Mouse (Mus musculus) liver, adult 2 months (tissue): ENCODE measurements at regions not wholly inside any gene's neighbourhood (a gene's known extent, or its start where the extent isn't known, plus 50 kb on each side); places are given as distances from the start of the nearest gene placed in this dataset.

Source experiments
- CTCF ChIP-seq: fragments of 200-500 bp; IDR thresholded peaks from 2 replicates; pipeline ENCODE4 v1.5.1; 2011; ENCODE audit warnings: low read depth, low read length, control low read depth
- POLR2A ChIP-seq: fragments of 200-500 bp; IDR thresholded peaks from 2 replicates; pipeline ENCODE4 v1.6.1; 2011; ENCODE audit warnings: low read length, control low read depth; ENCODE audit not compliant: insufficient read depth; ENCODE audit errors: extremely low read depth

- TF ChIP-seq POLR2A (no peak), CTCF (no peak)
Observed at GRCm38 (mm10) chr10:117478931-117479280, 99.1 kb upstream of the Cpsf6 start.
